Mouse (Mus musculus) C3H10T1/2 (cell line): ENCODE data around the gene Dnali1. TPM values are rescaled to one million over a fixed set of nuclear protein-coding genes. Genes with fewer than 3 reads are reported as not detected.

Experiments used
- polyA plus RNA-seq, 2 experiments: library from polyadenylated mRNA; unstranded; fragments of >200 nt; fragmentation: generic; extraction: Trizol; gene quantifications; one replicate each; pipeline ENCODE4 v1.2.1; 2012; ENCODE audit warnings: missing spikeins in 2 of 2

Gene Dnali1
- polyA plus RNA-seq, result under 1 TPM in 1 of 2 experiments, not detected in 1; 0.09 TPM

DNA sequence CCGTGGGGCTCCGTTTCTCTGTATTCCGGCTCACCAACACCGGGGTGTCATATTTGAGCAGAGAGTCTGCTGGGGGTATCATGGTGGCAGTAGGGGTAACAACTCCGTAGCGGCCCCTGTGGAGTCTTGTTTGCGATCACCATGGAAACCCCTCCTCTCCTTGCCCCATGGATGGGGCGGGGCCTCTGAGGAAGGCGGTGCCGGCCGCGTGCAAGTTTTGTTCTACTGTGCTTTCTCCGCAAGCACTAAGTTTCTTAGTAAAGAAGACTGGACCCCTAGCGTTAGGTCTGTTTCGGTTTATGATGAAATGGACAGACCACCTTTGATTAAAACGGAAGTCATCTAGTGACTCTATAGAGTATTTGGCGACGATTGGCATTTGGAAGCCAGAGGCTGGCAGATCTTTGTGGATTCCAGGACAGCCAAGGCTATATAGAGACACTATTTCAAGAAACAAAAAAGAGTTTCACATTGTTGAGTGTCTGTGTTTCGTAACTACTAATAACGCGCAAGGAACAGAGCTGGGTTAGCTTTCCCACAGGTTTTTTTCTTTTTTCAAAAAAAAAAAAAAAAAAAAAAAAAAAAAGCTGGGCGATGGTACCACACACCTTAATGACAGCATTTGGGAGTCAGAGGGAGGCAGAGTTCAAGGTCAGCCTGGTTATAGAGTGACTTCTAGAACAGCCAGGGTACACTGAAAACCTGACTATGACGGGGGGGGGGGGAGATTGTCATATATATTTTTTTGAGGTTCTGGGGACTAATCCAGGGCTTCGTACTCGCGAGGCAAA, at the start of gene Dnali1:
Gene Dnali1, minus strand, starts transcription at position 187 of the 791 bp plus-strand sequence.

DNA sequence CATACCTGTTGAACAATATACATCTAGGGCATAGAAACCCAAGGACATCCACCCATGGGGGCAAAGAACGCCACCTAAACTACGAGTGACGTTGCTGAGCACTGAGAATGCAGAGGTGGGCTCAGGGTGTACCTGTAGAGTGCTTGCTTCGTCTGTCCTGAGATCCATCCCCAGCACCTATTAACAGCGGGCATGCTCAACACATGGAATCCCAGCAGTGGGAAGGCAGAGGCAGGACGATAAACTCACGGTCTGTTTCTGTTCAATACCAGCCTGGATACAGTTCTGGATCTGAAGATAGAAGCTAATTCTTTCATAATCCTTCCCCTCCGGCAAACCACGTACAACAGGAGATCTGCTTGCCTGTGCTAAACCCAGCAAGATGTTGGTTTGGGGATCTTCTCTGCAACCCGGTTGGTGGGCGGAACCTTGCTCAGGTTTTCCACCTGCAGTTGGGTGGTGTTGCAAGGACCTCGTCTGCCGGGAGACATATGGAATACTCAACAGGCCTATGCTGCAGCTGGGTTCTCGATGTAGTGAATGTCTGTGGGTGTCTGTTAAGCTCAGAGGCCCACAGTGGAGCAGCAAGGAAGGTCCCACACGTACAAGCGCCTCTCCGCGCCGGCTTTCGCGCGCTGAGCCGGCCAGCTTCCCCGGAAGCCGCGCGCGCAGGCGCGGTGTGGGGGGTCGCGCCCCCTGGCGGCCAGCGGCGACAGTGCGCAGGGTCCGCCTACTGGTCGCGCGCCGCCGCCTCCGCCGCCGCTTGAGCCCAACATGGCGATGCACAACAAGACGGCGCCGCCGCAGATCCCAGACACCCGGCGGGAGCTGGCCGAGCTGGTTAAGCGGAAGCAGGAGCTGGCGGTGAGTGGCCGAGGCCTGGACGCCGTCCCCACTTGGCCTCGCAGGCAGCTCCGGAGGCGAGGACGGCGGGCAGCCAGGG, 19.2 kb upstream of the Dnali1 start, which contains the start of gene Meaf6:
Gene Meaf6, plus strand, starts transcription at position 732 of the 943 bp plus-strand sequence.

DNA sequence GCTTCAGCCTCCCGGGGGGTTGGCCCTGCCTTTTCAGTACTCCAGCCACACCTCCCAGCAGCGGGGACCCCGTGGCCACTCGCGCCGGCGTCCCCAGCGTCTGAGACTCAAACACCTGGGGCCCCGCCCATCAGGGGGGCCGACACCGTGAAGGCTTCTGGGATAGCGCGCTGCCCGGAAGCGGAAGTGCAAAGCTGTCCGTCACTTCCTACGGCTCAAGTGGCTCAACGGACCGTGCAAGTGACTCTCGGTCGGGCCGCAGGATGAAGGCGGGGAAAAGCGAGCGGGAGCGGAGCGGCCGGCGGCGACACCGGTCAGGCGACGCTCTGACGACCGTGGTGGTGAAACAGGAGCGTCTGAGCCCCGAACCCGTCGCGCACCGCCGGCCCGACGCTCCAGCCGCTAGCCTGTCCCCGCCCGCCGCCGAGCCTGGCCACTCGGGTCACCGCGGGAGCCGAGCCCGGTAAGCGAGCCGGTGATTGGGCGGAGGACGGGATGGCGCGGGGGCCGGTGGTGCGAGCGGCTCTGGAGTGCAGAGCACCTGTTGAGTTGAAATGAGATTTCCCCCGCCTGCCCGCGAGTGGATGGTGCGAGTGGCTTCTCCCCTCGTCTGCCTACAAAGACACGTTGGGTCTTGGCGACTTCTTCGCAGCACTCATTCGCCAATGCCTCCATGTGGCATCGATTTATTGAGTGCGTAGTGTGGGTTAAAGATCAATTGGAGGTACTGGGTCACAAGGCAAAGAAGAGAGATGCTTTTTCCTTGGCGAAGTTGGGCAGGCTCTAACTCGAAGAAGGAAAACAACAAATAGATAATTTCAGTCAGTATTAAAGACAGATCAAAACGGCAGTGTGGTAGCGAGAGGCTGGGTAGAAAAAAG, 1.2 kb upstream of the Dnali1 start, which contains the start of gene Snip1:
Gene Snip1, plus strand, starts transcription at position 183 of the 881 bp plus-strand sequence.

DNA sequence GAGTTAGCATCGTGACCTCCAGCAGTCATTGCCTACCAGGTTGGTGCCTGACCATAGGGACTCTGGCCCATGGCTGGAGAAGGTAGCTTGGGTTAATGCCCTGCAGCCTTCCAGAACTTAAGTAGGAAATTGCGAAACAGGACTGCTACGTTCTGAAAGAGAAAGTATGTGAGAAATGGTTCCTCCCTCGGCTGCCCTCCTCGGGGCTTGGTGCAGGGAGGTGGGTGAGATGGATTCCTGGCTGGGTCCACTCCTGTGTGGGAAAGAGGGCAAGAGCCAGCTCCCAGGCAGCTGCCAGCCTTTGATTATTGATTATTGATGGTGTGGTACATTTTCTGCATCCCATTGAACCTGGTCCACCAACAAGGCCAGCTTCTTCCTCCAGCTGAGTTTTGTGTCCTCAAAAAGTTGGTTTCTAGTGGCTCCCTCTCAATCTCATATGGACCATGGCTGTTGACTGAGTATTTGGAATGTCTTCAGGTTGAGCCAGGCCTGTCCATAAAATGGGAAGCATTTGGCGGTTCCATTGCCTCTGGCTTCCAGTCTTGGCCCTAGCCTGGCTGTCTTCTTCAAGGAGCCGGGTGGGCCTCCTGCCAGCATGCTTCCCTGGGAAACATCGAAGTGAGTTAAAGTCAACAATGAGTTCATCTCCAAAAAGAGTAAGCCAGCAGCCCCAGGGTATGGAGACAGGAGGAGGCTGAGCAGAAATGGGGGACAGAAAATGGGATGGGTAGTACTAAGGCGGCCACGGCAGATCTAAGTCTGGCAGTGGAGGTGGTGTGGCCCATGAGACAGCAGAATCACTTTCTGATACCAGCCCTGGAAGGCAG, 49.5 kb downstream of the Dnali1 start, which contains the start of gene Gnl2:
Gene Gnl2, plus strand, starts transcription at position 780 of the 830 bp plus-strand sequence.

Other genes with a start within 250 kb of the Dnali1 start
- 10 to 100 TPM; 16.5 to 25.7 TPM for gene Yrdc, start 215.0 kb downstream of the Dnali1 start, polyA plus RNA-seq
- 100 to 1,000 TPM in 1 of 2 experiments, 10 to 100 TPM in 1; 69.5 to 108 TPM for gene 1110065P20Rik, start 214.5 kb downstream of the Dnali1 start, polyA plus RNA-seq
- not detected for gene Maneal, start 203.5 kb downstream of the Dnali1 start, polyA plus RNA-seq
- gene Epha10, start 184.8 kb downstream of the Dnali1 start, polyA plus RNA-seq, result not detected
- 1 to 10 TPM in 1 of 2 experiments, under 1 TPM in 1; 0.81 to 6.4 TPM for gene 9930104L06Rik, start 128.7 kb downstream of the Dnali1 start, polyA plus RNA-seq
- gene Cdca8, start 126.4 kb downstream of the Dnali1 start, polyA plus RNA-seq, result 10 to 100 TPM; 48.3 to 77.0 TPM
- gene Rspo1, start 79.3 kb downstream of the Dnali1 start, polyA plus RNA-seq, result under 1 TPM in 1 of 2 experiments, not detected in 1; 0.05 TPM
- gene Gnl2, start 49.1 kb downstream of the Dnali1 start, polyA plus RNA-seq, result 10 to 100 TPM in 1 of 2 experiments, 1 to 10 TPM in 1; 3.8 to 21.1 TPM
- gene Snip1, start 969 bp upstream of the Dnali1 start, polyA plus RNA-seq, result 10 to 100 TPM in 1 of 2 experiments, 1 to 10 TPM in 1; 5.5 to 12.8 TPM
- 10 to 100 TPM; 26.0 to 29.2 TPM for gene Meaf6, start 19.4 kb upstream of the Dnali1 start, polyA plus RNA-seq
- 1 to 10 TPM; 1.0 to 8.3 TPM for gene Zc3h12a, start 62.1 kb upstream of the Dnali1 start, polyA plus RNA-seq